Mouse (Mus musculus) T-helper 17 cell (primary cell): ENCODE data around the gene Cacybp.

Experiments used
- in situ Hi-C, 2 experiments: fragments of 300-600 bp; cut with MboI, MseI; formaldehyde crosslinking; loops; 1 replicate in 1 of 2; 2 replicates in 1 of 2; pipeline ENCODE4 v1.15.1; 2025; ENCODE audit warnings: high pct_unique_total_duplicates in 2 of 2

The Cacybp gene

DNA sequence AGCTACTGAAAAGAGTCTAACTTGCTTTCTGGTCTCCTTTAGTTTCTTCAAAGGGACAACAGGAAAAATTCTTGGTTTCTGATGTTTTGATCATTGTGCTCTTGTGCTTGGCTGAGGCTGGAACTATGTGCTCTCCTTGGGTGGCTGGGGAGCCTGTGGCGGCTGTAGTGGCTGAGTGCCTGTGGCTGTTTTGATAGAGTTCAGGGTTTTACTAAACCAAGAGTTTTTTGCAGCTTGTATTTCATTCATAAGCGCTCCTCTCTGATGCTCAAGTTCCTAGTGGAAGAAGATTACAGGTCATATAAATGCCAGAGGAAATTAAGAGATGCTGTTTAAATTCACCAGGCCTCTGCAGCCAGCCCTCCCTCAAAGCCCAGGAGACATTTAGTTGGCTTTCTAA is 11.4 kb upstream of the Cacybp start:
- in situ Hi-C loops: no loop called here

DNA sequence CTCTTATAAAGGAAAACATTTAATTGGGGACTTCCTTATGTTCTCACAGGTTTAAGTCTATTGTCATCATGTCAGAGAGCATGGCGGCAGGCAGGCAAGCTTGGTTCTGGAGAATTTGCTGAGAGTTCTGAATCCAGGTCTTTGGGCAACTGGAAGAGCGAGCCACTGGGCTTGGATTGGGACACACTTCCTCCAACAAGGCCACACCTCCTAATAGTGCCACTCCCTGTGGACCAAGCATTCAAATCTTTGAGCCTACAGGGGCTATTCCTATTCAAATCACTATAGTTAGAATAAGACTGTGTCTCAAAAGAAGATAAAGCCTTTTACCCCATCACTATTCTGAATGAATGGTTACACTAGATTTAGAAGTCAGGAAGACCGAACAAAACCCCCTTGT is 5.2 kb upstream of the Cacybp start:
- in situ Hi-C loops: loop anchor here in 1 of 2 experiments (10.0 kb wide), 1 partner anchor 1657 kb away; the partner anchor contains the start of gene Suco

DNA sequence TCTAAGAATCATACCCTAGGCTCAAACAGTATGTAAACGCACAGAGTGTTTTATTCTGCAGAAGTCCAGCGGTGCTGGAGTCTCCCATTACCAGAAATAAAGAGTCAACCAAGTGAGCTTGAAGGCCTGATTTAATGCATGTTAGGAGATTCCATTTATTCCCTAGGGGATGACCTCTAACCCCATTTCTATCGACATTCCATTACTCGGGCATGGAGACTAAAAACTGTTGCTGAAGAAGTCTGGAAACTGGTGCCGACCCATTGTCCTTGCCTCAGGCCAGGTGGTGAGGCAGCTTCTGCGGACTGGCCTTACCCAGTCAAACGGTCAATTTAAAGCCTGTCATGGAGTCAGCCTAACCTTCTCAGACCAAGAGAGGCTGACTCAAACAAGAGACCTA is 1.5 kb upstream of the Cacybp start:
- in situ Hi-C loops: loop anchor here in 1 of 2 experiments (10.0 kb wide), 1 partner anchor 1661 kb away; the partner anchor contains the start of gene Suco

DNA sequence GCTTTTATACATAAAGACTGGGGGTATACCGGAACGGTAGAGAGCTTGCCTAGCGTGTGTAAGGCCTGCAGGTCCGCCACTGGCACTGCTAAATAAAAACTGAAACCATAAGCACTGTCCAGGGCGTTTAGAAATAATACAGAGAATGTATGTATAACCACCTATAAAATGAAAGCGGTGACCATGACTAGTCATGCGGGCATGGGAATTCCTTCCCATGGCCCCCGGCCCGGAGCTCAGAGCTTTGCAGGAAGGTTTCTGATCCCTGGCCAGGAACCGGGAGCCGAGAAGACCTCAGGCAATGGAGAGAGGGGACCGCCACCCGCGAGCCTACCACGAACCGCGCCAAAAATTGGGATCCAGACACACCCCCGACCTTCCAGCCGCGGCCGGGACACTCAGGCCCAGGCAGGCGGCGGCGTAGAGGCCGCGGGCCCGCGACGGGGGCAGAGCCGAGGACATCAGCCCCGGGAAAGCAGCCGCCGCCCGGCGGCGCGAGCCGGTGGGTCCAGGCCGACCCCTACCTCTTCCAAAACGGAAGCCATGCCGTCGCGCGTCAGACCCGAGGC is 468 bp downstream of the Cacybp start:
- in situ Hi-C loops: loop anchor here in 1 of 2 experiments (10.0 kb wide), 1 partner anchor 1663 kb away; the partner anchor contains the start of gene Suco

DNA sequence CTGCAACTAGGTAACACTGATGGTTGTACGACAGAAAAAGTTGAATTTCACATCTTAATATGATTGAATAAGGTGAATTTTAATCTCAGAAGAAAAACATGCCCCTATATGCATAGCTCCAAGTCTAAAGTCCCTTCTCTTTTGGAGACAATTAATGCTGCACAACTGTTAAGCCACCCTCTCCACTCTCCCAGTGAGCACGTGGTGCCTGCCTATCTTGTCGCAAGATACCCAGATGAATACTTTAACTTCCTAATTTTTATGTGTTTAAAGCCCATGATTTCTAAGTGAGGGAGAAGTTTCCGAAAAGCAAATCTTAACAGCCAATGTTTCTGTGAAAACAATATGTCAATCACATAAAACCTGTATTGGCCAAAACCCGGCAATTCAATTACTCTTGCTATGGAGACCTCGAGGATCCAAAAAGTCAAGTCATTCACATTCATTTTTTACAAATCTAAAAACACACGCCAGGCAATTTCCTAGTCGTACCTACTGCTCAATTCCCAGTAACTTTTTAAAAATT is 1.0 kb downstream of the Cacybp start:
- in situ Hi-C loops: loop anchor here in 1 of 2 experiments (10.0 kb wide), 1 partner anchor 1663 kb away; the partner anchor contains the start of gene Suco

DNA sequence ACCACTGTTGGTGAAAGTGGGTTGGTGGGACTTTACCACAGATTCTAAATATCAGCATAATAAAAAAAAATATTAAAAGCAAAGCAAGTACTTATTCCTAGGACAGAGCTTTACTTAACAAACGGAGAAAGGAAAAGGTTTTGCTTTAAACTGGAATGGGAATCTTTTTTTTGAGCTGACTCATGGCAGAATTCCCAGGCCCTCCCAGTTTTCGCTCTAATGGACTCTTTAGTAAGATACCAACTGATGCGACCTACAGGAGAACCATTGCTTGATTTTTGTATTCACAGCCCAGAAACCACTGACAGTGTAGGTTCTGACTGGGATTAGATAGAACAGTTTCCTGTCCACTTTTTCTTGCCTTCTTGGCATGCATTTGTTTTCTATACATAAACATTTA is 2.1 kb downstream of the Cacybp start:
- in situ Hi-C loops: loop anchor here in 1 of 2 experiments (10.0 kb wide), 1 partner anchor 1664 kb away; the partner anchor contains the start of gene Suco

DNA sequence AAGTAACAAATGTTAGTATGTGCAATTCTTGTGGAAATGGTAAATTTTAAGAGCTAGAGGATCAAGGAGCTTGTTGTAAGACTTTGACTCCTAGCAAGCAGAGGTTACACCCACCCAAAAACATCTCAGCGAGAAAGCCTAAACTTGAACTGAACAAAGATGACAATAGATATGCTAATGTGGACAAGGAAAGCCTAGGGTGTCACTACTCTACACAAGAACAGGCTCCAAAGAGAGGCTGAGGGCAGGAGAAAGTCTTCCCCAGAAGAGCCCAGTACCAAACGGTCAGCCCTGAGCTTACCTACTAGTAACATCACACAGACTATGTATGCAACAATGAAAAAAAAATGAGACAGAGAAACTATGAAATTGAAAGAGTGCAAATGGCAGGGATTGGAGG is 2.8 kb downstream of the Cacybp start:
- in situ Hi-C loops: loop anchor here (5.0 to 10.0 kb wide), 3 partner anchors 517 to 1665 kb away; partner anchors contain the start of gene Suco (in 1 of the 2)

DNA sequence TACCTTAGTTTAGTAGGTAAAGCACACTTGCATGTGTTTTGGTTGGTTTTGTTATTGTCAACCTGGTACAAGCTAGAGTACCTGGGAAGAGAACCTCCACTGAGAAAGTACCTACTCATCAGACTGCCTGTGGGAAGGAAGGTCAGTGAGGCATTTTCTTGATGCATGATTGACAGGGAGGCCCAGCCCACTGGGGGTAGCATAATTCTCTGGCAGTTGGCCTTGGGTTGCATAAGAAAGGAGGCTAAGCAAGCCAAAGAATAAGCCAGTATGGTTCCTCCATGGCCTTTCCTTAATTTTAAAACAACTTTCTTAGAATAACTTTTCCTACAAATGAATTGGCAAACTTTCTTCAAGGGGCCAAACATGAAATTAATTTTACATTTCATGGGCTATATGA is 7.2 kb downstream of the Cacybp start:
- in situ Hi-C loops: loop anchor here in 1 of 2 experiments (5.0 to 10.0 kb wide), 2 partner anchors 522 to 1659 kb away; no protein-coding TSS in a partner anchor

DNA sequence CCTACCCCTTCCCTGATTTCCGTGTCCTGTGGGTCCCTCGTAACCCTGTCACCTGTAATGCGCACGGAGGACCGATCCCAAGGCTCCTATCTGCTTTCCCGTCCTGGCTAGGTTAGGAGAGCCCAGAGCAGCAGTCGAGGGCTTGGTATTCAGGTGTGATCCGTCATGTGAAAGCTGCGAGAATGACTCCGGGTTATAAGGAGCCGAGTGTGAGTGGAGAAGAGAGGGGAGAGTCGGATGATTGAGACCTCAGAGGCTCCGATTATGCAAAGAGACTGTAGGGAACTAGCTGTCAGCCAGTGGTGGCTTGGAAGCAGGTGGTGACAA is 17.4 kb downstream of the Cacybp start:
- in situ Hi-C loops: no loop called here

DNA sequence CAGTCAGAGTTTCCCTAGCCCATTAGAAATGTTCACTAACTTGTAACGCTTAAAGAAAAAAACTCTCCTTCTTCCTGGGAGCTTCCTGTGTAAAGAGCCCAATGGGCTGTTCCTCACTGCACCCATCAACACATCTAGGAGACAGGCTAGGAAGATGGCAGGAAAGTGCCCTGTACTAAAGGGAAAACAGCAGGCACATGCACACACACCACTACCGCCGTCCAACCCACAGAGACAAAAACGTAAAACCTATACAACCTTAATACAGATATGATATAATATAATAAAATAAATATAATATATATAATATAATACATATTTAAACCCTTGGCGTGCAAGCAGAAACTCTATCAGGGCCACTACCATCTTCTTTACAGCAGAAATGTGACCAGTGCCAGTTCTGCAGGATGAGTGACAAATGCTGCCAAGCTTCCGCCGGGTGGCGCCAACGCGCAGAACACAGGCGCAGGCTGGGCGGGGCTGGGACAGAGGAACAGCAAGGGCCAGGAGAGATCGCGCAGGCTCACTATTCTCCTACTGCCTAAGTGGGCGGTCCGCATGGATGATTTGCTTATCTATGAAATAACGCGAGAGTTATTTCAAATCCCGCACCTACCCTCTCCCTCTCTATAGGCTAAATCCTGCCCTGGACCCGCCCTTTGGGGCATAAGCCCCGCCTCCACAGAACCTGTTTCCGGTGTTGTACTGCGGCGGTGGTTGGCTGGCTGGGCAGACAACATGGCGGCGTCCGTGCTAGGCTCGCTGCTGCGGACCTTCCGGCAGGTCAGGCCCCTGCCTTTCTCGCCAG is 17.9 kb downstream of the Cacybp start, which contains the start of gene Mrps14:
TSS of gene Mrps14 (plus strand) at position 687 of the 808 bp plus-strand sequence.
- in situ Hi-C loops: no loop called here

DNA sequence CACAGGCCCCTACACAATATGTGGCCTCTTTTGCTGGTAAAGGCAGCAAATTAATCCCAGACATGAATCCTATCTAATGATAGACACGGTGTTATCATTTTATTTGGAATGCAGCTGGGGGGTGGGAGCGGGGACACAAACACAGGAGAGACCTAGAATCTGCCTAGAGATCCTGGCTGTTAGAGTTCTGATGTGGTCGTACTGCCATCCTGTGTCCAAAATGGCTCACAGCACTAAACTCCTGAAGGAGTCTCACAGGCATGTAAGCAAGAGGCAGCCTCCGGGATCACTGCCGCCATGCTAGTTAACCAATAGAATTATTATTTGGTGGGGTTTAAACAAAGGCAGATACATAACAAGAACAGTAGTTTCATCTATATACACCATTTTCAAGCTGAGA is 28.2 kb downstream of the Cacybp start:
- in situ Hi-C loops: loop anchor here in 1 of 2 experiments (5.0 to 10.0 kb wide), 2 partner anchors 87 to 790 kb away; no protein-coding TSS in a partner anchor

DNA sequence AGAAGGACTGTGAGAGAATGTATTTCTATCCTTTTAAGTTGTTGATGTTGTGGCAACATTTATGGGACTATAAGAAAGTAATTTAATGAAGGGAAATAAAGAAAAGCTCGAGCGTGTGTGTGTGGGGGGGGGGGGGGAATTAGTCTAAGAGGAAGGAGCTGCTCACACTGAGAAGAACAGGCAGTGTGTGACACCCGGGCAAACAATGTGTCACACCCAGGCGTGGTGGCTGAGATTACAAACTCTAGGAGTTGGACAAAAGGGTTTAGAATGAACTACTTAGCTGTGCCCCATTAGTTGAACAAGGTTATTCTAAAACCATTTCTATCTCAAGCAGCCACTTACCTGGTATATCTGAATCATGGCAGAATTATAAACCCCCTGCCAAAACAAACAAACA is 31.5 kb downstream of the Cacybp start:
- in situ Hi-C loops: loop anchor here in 1 of 2 experiments (5.0 to 10.0 kb wide), 2 partner anchors 84 to 786 kb away; no protein-coding TSS in a partner anchor

DNA sequence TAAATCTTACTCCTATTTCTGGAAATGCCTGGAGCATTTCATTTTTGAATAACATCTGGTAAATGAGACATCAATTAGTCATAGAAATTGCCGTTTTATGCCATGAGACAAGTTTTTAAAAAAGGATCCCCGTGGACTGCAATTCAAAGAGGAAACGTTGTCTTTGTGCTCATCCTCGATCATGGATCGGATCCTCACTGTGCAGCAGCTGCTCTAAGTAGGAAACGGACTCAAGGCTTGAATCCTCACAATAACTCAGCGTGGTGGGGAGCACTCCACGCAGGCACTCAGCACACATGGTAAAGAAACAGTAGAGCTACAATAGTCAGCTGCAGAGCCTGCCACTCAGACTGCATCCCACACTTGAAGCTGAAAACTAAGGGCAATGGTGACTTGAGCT is 35.8 kb downstream of the Cacybp start:
- in situ Hi-C loops: loop anchor here (5.0 to 10.0 kb wide), 3 partner anchors 85 to 265 kb away; no protein-coding TSS in a partner anchor

DNA sequence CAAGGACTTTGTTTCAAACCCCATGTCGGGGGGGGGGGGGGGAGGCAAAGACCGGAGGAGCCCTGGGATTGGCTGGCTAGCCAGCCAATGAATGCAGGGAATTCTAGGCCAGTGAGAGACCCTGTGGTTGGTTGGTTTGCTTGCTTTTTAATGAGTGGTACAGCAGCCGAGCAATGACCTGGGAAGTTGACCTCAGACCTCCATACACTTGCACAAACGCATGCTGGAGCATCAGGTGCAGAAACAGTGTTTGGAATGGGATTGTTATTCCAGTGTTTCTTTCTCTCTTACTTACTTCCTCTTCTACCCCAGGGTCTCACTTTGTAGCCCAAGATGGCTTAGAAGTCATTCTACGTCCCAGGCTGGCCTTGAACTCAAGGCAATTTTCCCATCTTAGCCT is 46.1 kb downstream of the Cacybp start:
- in situ Hi-C loops: no loop called here

DNA sequence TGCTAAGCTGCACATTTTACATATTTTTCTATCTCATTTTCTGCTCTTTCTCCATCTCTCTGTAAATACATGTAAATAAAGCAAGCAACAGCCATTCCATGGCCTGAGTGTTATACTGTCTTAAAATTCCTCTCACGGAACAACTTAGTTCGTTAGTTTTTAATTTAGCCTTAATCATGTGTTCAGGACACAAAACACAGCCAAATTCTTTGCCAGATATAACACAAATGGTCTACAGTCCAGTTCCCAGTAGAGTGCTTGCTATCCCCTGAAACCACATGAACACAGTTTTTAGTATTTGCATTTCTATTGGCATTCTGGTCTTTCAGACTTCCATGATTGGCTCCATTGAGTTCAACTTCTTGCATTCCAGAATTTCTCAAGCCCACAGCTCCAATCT is 54.5 kb downstream of the Cacybp start:
- in situ Hi-C loops: no loop called here

DNA sequence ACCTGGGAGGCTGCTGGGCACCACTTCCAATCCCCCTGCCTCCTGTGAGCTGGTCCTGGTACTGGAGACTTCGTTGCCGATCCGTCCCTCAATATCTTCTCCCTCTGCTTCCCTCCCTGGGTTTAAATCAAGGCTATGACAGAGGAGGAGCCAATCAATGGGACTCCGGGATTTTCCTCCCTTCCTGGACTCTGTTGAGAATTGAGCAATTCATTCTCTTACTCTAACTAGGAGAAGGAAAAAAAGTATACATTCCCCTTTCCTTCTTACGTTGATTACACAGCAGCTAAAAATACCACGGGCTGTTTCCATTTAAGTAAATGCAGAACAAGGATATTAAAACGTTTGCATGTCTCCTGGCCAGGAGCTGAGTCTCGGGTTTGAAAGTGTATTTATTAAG is 59.2 kb downstream of the Cacybp start, which contains the start of gene Tnn:
TSS of gene Tnn (minus strand) at position 101 of the 400 bp plus-strand sequence.
- in situ Hi-C loops: no loop called here
